Mouse (Mus musculus) liver, adult 2 months (tissue): Measurements from ENCODE around the gene Crtc1.

Source experiments
- CTCF ChIP-seq: fragments of 200-500 bp; IDR thresholded peaks from 2 replicates; pipeline ENCODE4 v1.5.1; 2011; ENCODE audit warnings: low read depth, low read length, control low read depth
- POLR2A ChIP-seq: fragments of 200-500 bp; IDR thresholded peaks from 2 replicates; pipeline ENCODE4 v1.6.1; 2011; ENCODE audit warnings: low read length, control low read depth; ENCODE audit not compliant: insufficient read depth; ENCODE audit errors: extremely low read depth

DNA sequence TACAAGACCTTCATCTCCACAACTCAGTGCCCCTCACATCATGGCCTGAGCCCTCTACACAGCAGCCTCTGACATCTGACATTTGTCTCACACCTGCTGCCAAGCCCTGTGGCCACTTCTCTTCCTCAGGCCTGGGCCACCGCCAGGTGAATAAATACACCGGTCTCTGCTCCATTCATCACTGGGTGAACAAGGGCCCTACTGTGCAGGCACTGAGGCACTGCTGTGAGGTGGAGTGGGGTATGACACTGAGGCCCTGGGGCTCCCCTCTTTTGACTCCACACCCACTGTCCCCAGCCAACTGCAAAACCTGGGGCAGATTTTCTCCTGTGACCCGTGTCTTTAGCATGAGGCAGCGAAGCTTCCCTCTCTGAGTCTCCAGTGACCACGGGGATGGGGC is 72.8 kb downstream of the Crtc1 start:
- no peak for TF ChIP-seq CTCF
- TF ChIP-seq POLR2A: no peak
